Mouse (Mus musculus) lung, postnatal 0 days (tissue): ENCODE measurements at regions not wholly inside any gene's neighbourhood (a gene's known extent, or its start where the extent isn't known, plus 50 kb on each side); places are given as distances from the start of the nearest gene placed in this dataset.

Experiments used
- CTCF ChIP-seq: IDR thresholded peaks from 2 replicates; pipeline ENCODE4 v1.5.1; 2016; ENCODE audit warnings: antibody characterized with exemption, mild to moderate bottlenecking
- EP300 ChIP-seq: IDR thresholded peaks from 2 replicates; pipeline ENCODE4 v1.6.1; 2016; ENCODE audit warnings: antibody characterized with exemption, mild to moderate bottlenecking, control low read depth

DNA sequence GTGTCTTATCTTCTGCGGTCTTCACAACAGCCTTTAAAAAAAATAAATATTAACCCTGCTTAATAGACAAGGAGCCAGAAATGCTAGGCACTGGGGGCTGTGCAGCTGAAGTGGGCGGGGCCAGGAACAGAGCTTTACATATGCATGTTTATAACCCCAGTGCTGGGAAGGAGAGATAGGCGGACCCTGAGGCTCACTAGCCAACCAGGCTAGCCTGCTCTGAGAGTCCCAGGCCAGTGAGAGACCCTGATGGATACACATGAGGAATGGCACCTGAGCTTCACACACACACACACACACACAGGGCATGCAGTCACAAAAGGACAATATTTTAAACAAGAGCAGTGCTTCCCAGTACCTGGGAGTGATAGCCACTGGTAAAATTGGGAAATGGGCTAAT is 54.1 kb upstream of the Plet1 start:
- no peak for TF ChIP-seq EP300
- TF ChIP-seq CTCF: no peak
